Mouse (Mus musculus) brain, embryonic 14.5 days (tissue): ENCODE results near the gene Cdk14. TPM values are rescaled to one million over a fixed set of nuclear protein-coding genes. Genes with fewer than 3 reads are reported as not detected.

Source experiments
- DNase-seq: peaks from one replicate; pipeline ENCODE4 v3.0.0-alpha.2; 2011; ENCODE audit warnings: low read depth
- CTCF ChIP-seq: fragments of 200-500 bp; IDR thresholded peaks from 2 replicates; pipeline ENCODE4 v1.5.1; 2012; ENCODE audit warnings: inconsistent platforms, mild to moderate bottlenecking, moderate library complexity, borderline replicate concordance; ENCODE audit not compliant: insufficient read depth, insufficient read length; ENCODE audit errors: extremely low read depth
- POLR2A ChIP-seq: fragments of 200-500 bp; IDR thresholded peaks from 2 replicates; pipeline ENCODE4 v1.6.1; 2012; ENCODE audit warnings: mild to moderate bottlenecking, inconsistent platforms, borderline replicate concordance; ENCODE audit not compliant: poor library complexity, insufficient read depth, insufficient read length, severe bottlenecking; ENCODE audit errors: extremely low read depth
- polyA plus RNA-seq: library from polyadenylated mRNA; depleted of rRNA; stranded (reverse); fragments of >200 nt; gene quantifications from 2 replicates; pipeline ENCODE4 v1.2.3, GENCODE M21; 2012

Gene Cdk14
- polyA plus RNA-seq, 1 experiment: 33.3 TPM

DNA sequence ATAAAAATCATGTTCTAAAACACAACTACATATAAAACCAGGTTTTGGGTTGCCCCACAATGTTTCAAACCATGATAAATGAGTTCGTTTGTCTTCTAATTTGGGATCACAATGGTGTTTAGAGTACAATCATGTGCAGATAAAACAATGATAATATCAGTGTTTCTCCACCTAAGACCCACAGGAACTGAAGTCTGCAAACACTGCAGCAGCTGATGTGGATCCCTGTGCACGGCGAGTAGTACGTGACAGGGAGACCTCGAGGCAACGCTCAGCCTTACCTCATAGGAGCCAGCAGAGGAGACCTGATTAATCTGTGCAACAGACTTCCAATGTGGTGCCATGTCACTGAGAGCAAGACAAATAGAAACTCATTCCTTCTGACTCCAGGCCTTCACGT is 122.9 kb downstream of the Cdk14 start:
- no peak for TF ChIP-seq POLR2A
- no peak for TF ChIP-seq CTCF
- no peak for DNase-seq

DNA sequence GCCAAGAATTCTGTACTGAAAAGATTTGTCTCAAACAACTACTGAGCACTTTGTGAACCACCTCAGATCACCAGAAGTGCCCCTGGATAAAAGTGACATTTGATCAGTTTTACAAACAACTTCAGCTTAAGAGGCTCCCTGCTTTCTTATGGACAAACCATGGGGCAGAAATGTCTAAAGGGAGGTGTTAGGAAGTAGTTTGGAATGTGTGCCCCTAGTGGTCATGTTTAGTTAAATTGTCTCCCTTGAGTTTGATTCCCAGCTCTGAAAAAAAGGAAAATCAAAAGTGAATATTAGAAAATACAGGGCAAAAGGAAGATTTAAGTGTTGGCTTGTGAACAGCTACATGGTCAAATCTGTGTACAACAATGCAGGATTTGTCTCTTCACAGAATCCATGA is 123.3 kb downstream of the Cdk14 start:
- no peak for DNase-seq
- no peak for TF ChIP-seq POLR2A
- TF ChIP-seq CTCF: no peak

DNA sequence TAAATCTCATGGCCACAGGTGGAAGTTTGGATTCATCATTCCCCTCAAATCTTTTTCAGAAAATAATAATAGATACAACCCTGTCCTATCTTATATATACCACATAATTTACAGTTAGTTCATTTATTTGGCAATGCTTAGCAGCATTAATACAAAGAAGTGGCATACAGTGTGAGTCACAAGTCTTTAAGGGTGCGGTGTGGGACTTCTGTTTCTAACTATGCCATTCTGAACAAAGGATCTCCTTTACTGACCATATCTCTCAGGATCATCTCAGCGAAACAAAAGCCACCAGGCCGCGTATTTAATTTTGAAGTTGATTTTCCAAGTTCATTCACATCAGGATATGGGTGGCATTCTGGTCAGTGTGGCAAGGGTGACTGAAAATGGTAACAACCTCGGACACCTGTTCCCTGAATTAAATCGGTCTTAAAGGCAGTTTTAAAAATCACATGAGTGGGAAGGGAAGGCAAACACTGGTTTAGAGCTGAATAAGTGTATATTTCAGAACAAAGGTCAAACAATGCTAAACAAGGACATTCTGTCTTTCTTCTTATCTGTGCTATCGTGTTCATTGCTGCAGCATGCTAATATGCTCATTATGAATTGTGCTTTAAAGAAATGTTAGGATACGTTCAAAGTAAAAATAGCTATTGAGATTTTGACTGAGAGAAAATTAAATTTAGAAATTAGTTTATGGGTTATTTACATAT is 127.1 kb downstream of the Cdk14 start:
- DNase-seq: no peak
- TF ChIP-seq POLR2A (no peak), CTCF (no peak)

DNA sequence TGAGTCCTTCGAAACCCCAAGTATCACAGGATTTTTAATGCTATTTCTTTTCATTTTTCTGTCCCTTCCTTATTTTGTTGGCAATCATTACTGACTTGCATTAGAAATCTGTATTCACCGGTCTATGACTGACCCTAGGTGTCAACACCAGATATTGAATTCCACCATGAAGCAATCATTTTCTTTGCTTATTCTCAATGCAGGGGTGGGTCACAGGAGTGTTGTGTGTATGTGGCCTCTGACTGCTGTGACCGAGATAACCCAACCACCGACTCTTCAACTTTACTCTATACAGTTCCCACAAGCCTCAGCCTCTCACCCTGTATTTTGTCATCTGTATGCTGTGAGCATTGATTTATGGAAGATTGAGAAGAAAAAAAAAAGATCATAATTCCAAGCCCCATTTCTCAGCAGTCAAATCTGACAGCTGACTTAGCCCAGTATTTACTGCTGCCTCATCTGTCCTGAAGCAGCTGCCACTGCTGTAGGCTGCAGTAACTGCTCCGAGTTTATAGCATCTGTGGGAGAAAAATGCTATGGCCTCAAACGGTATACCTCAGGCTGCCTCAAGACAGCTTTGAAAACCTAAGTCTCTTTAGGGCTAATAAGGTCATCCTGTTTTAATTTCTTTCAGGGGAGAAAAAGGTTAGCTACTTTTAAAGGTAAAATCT is 128.7 kb downstream of the Cdk14 start:
- TF ChIP-seq POLR2A (no peak), CTCF (no peak)
- DNase-seq: no peak

DNA sequence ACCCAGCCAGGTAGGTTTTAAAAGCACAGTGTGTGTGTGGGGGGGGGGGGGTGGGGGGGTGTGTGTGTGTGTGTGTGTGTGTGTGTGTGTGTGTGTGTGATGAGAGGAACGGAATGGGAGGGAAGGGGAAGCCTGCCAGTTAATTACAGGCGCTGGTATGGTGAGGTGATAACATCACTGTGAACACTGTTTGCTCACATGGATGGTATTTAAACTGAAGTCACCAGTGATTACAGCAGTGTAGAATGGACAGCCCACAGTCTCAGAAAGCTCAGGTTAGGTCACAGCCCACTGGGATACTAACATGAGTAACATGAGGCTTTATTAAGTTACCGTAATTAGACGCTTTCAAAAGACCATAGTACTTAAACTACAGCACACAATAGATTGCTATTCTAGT is 129.4 kb downstream of the Cdk14 start:
- DNase-seq: no peak

DNA sequence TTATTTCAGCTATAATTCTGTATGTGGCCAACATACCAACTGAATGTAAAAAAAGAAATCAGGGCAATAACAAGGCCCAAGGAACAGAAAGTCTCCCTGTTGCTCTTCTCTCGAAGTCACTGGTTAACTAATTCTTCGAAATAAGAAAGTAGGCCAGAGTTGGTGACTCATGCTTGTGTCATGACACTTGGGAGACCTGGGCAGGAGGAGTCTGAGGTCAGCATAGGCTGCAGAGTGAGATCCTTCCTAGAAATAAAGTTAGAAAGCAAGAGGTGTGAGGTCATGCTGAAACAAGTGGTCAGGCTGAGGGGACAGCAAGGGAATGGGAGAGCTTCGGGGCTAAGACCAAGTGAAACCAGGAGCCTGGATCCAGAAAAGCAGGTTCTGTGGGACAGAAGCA is 134.2 kb downstream of the Cdk14 start:
- DNase-seq: no peak
- TF ChIP-seq POLR2A (no peak), CTCF (no peak)

More for the DNA sequence above, 129.4 kb downstream of the Cdk14 start:
- TF ChIP-seq CTCF (no peak), POLR2A (no peak)

DNA sequence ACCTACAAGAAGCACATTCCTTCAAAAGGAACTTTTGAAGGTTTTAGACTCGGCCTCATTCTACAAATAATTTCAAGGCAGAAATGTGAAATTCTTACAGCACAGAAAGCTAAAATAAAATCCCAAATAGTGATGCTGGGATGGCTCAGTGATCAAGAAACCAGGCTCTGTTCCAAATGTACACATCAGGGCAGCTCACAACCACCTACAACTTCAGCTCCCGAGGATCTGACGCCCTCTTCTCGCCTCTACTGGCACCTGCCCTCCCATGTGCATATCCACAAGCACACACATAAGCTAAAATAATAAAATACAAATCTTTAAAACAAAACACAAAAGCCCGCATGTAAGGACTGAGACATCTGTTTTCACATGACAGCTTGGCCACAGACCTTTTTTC is 135.6 kb downstream of the Cdk14 start:
- TF ChIP-seq CTCF: no peak
- TF ChIP-seq POLR2A: no peak
- DNase-seq: no peak

DNA sequence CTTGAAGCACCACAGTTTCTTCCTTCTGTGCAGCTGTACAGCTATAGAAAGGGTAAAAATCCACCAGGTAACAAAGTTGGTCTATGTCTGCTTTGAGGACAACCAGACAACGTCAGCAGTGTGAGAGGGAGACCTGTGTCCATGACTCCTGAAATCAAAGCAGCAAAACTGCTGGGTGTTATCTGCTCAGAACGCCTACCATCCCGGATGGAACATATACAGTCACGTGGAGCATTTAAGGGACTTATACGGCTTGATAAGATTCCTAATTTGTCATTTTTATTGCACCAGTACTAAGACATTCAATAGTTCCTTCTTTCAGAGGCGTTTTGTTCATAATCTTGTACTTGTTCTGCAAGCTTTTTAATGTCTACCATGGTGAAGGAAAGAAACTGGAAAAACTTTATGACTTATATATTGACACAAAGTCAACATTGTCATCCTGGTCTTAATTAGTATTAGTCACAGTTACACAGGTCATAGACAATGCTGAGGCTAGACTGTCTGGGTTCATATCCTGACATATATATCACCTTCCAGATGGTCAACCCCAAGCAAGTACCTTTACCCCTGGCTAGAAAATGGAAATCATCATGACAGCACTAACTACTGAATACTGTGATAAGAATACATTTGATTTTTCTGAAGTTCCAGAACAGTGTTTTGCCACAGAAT is 136.2 kb downstream of the Cdk14 start:
- TF ChIP-seq CTCF (no peak), POLR2A (no peak)

DNA sequence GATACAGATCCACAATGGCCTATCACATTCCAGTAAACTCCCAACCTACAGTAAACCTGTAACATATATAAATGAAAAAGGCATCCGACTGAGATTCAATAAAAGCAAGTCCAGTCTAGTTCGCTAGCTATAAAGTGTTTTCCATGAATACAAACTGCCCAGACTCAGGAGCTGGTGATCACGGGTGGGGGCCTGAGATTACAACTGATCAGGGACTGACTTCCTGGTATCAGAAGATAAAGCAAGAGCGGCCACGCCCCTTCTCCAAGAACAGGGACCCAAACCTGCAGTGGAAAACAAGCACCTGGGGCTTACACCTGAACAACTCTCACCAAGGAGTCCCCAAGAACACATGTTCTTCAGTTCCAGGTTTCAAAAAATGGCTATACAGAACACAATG is 137.7 kb downstream of the Cdk14 start:
- TF ChIP-seq CTCF (no peak), POLR2A (no peak)
- DNase-seq: no peak

More for the DNA sequence above, 136.2 kb downstream of the Cdk14 start:
- no peak for DNase-seq

DNA sequence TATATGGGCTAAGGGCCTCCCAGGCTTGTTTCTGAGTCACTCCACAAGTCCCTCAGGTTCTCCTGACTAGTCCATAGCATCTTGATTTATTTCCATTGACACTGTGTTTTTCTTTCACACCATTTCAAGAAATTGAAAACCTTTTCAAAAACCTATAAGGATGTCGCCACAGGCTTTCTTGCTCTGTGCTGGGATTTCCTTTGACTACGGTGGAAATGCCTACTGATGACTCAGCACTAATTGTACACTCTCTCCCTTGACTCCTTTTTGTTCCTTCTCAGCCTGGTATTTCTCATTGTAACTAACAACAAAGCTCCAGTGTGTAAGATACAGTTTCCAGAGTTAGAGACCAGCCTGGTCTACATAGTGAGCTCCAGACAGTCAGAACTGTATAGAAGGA is 144.8 kb downstream of the Cdk14 start:
- peak; percentile 59 for DNase-seq
- no peak for TF ChIP-seq CTCF
- TF ChIP-seq POLR2A: no peak

DNA sequence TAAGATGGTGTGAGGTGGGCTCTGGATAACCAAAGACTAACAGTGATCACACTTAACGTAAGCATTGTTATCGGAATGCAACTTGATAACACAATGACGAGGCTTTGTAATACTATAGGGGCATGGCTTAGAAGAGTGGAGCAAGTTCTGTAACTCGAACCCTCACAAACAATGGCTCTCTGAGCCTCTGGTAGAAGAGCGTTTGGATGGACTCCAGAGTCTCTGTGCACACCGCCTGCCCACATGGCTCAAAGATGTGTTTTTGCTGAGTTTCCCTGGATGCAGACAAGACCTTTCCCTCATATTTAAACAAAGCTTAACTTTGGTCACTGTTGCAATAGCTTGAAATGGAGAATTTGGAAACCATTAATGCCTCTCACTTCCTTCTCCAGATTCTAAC is 145.8 kb downstream of the Cdk14 start:
- no peak for TF ChIP-seq POLR2A
- no peak for TF ChIP-seq CTCF
- DNase-seq: no peak

DNA sequence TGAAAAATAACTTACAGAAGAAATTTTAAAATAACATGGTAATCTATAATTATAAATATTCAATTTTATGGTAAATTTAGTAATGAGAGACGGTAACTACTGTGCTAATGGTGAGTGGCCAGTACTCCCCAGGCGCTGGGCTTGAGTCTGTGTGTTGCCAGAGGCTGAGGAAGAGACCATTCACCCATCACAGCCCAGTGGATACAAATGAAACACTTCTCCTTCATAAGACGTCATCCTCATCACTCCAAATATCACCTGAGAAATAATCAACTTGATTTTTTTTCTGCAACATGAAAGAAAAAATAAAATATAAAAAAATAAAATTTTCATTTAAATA is 153.4 kb downstream of the Cdk14 start:
- TF ChIP-seq CTCF: no peak
- TF ChIP-seq POLR2A: no peak
- no peak for DNase-seq
